Mouse (Mus musculus) left cerebral cortex, postnatal 4 days (tissue): ENCODE measurements at regions not wholly inside any gene's neighbourhood (a gene's known extent, or its start where the extent isn't known, plus 50 kb on each side); places are given as distances from the start of the nearest gene placed in this dataset.
"Not testable (repeated sequence)": the region's sequence is repeated elsewhere in the genome, so short reads cannot be mapped to it uniquely, and the experiment has no call there.

Source experiments
- DNase-seq: peaks from one replicate; pipeline ENCODE4 v3.0.0-alpha.2; 2022
- intact Hi-C: fragments of 180-260 bp; cut with DNase I; formaldehyde crosslinking; loops from one replicate; pipeline ENCODE4 v1.15.1; 2025

GRCm38 (mm10) chr1:35890500-35890900 lies 177.7 kb upstream of the Hs6st1 start:
- DNase-seq = no peak
- intact Hi-C loops = no loop called here

GRCm38 (mm10) chr1:35899536-35899935 lies 168.7 kb upstream of the Hs6st1 start:
- no peak for DNase-seq
- intact Hi-C loops = no loop called here

GRCm38 (mm10) chr1:35904001-35904547 lies 164.1 kb upstream of the Hs6st1 start:
- no peak for DNase-seq
- intact Hi-C loops = no loop called here

GRCm38 (mm10) chr1:35913551-35913950 lies 154.6 kb upstream of the Hs6st1 start:
- DNase-seq = no peak
- intact Hi-C loops = no loop called here

- intact Hi-C loops, DNase-seq: not testable (repeated sequence)
These were observed 154.0 kb upstream of the Hs6st1 start for GRCm38 (mm10) chr1:35914175-35914574.

GRCm38 (mm10) chr1:35915526-35915925 lies 152.7 kb upstream of the Hs6st1 start:
- no peak for DNase-seq
- intact Hi-C loops = no loop called here

- DNase-seq = no peak
- intact Hi-C loops = no loop called here
These were observed 148.1 kb upstream of the Hs6st1 start for GRCm38 (mm10) chr1:35919840-35920734.

GRCm38 (mm10) chr1:35924796-35925195 lies 143.4 kb upstream of the Hs6st1 start:
- intact Hi-C loops = no loop called here
- DNase-seq = no peak

- intact Hi-C loops = no loop called here
- DNase-seq = no peak
These were observed 142.9 kb upstream of the Hs6st1 start for GRCm38 (mm10) chr1:35925301-35925700.

GRCm38 (mm10) chr1:35926191-35927048 lies 141.8 kb upstream of the Hs6st1 start:
- intact Hi-C loops = no loop called here
- DNase-seq = no peak

- intact Hi-C loops = no loop called here
- no peak for DNase-seq
These were observed 141.2 kb upstream of the Hs6st1 start for GRCm38 (mm10) chr1:35927049-35927415.

- no peak for DNase-seq
- intact Hi-C loops = no loop called here
These were observed 137.8 kb upstream of the Hs6st1 start for GRCm38 (mm10) chr1:35930351-35930750.

- no peak for DNase-seq
These were observed 137.1 kb upstream of the Hs6st1 start for GRCm38 (mm10) chr1:35931056-35931455.

GRCm38 (mm10) chr1:35933511-35933910 lies 134.7 kb upstream of the Hs6st1 start:
- intact Hi-C loops = no loop called here
- DNase-seq = no peak

More at GRCm38 (mm10) chr1:35931056-35931455, 137.1 kb upstream of the Hs6st1 start:
- intact Hi-C loops = no loop called here

GRCm38 (mm10) chr1:35935099-35935651 lies 133.0 kb upstream of the Hs6st1 start:
- DNase-seq = no peak
- intact Hi-C loops = no loop called here

GRCm38 (mm10) chr1:35936362-35937093 lies 131.7 kb upstream of the Hs6st1 start:
- DNase-seq = no peak
- intact Hi-C loops = no loop called here

GRCm38 (mm10) chr1:35940236-35940635 lies 128.0 kb upstream of the Hs6st1 start:
- intact Hi-C loops = no loop called here

GRCm38 (mm10) chr1:35941642-35942077 lies 126.5 kb upstream of the Hs6st1 start:
- intact Hi-C loops = no loop called here

More at GRCm38 (mm10) chr1:35940236-35940635, 128.0 kb upstream of the Hs6st1 start:
- DNase-seq = no peak

GRCm38 (mm10) chr1:35942222-35942621 lies 126.0 kb upstream of the Hs6st1 start:
- intact Hi-C loops = no loop called here

More at GRCm38 (mm10) chr1:35941642-35942077, 126.5 kb upstream of the Hs6st1 start:
- no peak for DNase-seq

GRCm38 (mm10) chr1:35943800-35944199 lies 124.4 kb upstream of the Hs6st1 start:
- no peak for DNase-seq
- intact Hi-C loops = no loop called here

More at GRCm38 (mm10) chr1:35942222-35942621, 126.0 kb upstream of the Hs6st1 start:
- DNase-seq = no peak
